Mouse (Mus musculus) thymus, adult 2 months (tissue): Measurements from ENCODE around the gene Flii.

Experiments
- CTCF ChIP-seq: fragments of 200-500 bp; IDR thresholded peaks from 2 replicates; pipeline ENCODE4 v1.5.1; 2012; ENCODE audit warnings: mild to moderate bottlenecking, control low read depth, low read length, moderate library complexity, borderline replicate concordance; ENCODE audit not compliant: control insufficient read depth, poor library complexity, insufficient read depth; ENCODE audit errors: extremely low read depth
- POLR2A ChIP-seq: fragments of 200-500 bp; IDR thresholded peaks from 2 replicates; pipeline ENCODE4 v1.6.1; 2012; ENCODE audit warnings: mild to moderate bottlenecking, low read length, control low read depth, moderate library complexity; ENCODE audit not compliant: control insufficient read depth, poor library complexity, insufficient read depth; ENCODE audit errors: extremely low read depth

- TF ChIP-seq POLR2A (no peak), CTCF (no peak)
Observed at GRCm38 (mm10) chr11:60766969-60767368, 39.9 kb upstream of the Flii start.
